Mouse (Mus musculus): ENCODE data around the gene Ttc28.

DNA sequence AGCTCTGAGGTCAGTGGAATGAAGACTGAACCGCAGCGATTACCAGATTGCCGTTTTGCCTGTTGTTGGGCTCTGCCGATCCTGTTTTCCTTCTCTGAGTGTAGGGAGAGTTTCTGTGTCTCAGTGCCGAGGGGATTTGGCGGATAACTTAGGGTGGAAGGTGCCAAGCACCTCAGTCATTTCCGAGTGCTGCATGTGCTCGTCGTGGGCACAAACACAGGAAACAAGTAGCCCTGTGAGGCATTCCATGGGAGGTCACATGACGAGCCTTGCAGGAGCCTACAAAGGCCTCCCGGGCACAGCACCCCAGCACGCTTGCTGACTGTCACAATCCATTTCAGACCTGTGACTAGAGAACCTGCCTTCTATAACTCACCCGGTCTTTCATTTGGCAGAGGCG lies 260.0 kb downstream of the Ttc28 start:
- TF ChIP-seq FLI1 (IDR thresholded peaks at IDR 0.05; ENCODE audit: low read length) (no peak), GATA1 (IDR thresholded peaks at IDR 0.05; ENCODE audit: borderline replicate concordance, low read length) (no peak)
